Comparison of ENCODE assay signal across 12 mouse cellular contexts in genomic region chr13:106836527-106836879, GRCm38 (mm10).
DNase-seq lines count a peak whose midpoint lies in the region; ATAC-seq and TF ChIP-seq lines count a peak whose summit lies in the region.
"Had no signal": no experiment of that assay in that cellular context is flagged by ENCODE, and none has a peak within 500 bp of the region (broad histone marks: within the 10 kb centered on the region; RNA-seq: fewer than 3 reads in every experiment).

No protein-coding gene starts in this region.

- no peak for TF ChIP-seq POLR2A in thymus, adult 2 months (IDR thresholded peaks at IDR 0.05; ENCODE audit: control insufficient read depth, extremely low read depth, insufficient read depth, low read length, poor library complexity)

- H3K4me2 ChIP-seq in kidney, embryonic 16.5 days (replicated peaks; ENCODE audit: low read depth, low read length), result 0 out of 2 replicates have a peak overlapping the region, but pooled peaks have one; percentile 6
- no peak overlapping the region for H3K4me2 ChIP-seq in forebrain, embryonic 12.5 days
- H3K4me2 ChIP-seq: embryonic facial prominence, embryonic 15.5 days; hindbrain, embryonic 15.5 days had no signal

- H3K27ac ChIP-seq in gastrocnemius, adult 2 months, result peak overlapping the region; percentile 68
- peak overlapping the region; percentile 81 for H3K27ac ChIP-seq in kidney, embryonic 16.5 days (ENCODE audit: low read length)
- H3K27ac ChIP-seq in thymus, adult 2 months (ENCODE audit: control insufficient read depth, insufficient read depth, low read length), result peak overlapping the region; percentile 43
- H3K27ac ChIP-seq in forebrain, embryonic 12.5 days, result no peak overlapping the region
- H3K27ac ChIP-seq: embryonic facial prominence, embryonic 15.5 days; hindbrain, embryonic 15.5 days; neural tube, embryonic 13.5 days had no signal

- no peak for DNase-seq in gastrocnemius, adult 2 months
- DNase-seq in gastrocnemius, postnatal 14 days, result no peak
- DNase-seq in kidney, adult 8-10 months, result no peak
- DNase-seq in thymus, adult 2 months, result no peak
- DNase-seq in thymus, postnatal 25 days, result no peak
- DNase-seq: cerebellum, adult 2 months had no signal

- no peak for ATAC-seq in kidney, embryonic 16.5 days (ENCODE audit: low FRiP score, low TSS enrichment)
- peak; percentile 32 for ATAC-seq in megakaryocyte progenitor cell, adult 5-6 weeks (replicated peaks; ENCODE audit: poor library complexity)
- ATAC-seq in forebrain, embryonic 12.5 days (ENCODE audit: low FRiP score), result no peak

- no peak for TF ChIP-seq CTCF in gastrocnemius, adult 2 months (IDR thresholded peaks at IDR 0.05)
- no peak for TF ChIP-seq CTCF in thymus, adult 2 months (IDR thresholded peaks at IDR 0.05; ENCODE audit: borderline replicate concordance, control insufficient read depth, extremely low read depth, insufficient read depth, low read length, poor library complexity)

- H3K27me3 ChIP-seq in kidney, embryonic 16.5 days (ENCODE audit: insufficient read depth, low read length), result no peaks in the 10 kb centered on the region
- H3K27me3 ChIP-seq in thymus, adult 2 months (ENCODE audit: control insufficient read depth, insufficient read depth, low read length), result no peaks in the 10 kb centered on the region
- H3K27me3 ChIP-seq in forebrain, embryonic 12.5 days, result no peaks in the 10 kb centered on the region
- H3K27me3 ChIP-seq: embryonic facial prominence, embryonic 15.5 days; hindbrain, embryonic 15.5 days; neural tube, embryonic 13.5 days had no signal

- peak overlapping the region; percentile 57 for H3K4me3 ChIP-seq in gastrocnemius, adult 2 months
- no peak overlapping the region for H3K4me3 ChIP-seq in kidney, embryonic 16.5 days (ENCODE audit: low read length)
- H3K4me3 ChIP-seq in thymus, adult 2 months (ENCODE audit: control insufficient read depth, insufficient read depth, low read length), result no peak overlapping the region
- no peak overlapping the region for H3K4me3 ChIP-seq in forebrain, embryonic 12.5 days (replicated peaks)
- H3K4me3 ChIP-seq: embryonic facial prominence, embryonic 15.5 days; hindbrain, embryonic 15.5 days; neural tube, embryonic 13.5 days had no signal

- H3K36me3 ChIP-seq in kidney, embryonic 16.5 days (ENCODE audit: insufficient read depth, low read length), result peaks cover 13% of the 10 kb centered on the region
- no peaks in the 10 kb centered on the region for H3K36me3 ChIP-seq in thymus, adult 2 months (ENCODE audit: control insufficient read depth, insufficient read depth, low read length)
- H3K36me3 ChIP-seq in forebrain, embryonic 12.5 days (replicated peaks), result peaks cover 8% of the 10 kb centered on the region
- H3K36me3 ChIP-seq: embryonic facial prominence, embryonic 15.5 days had no signal

- H3K4me1 ChIP-seq in kidney, embryonic 16.5 days (ENCODE audit: insufficient read depth, low read length), result peaks cover 3% of the 10 kb centered on the region; the same call in 1 of the 2 replicates
- peaks cover 2% of the 10 kb centered on the region; the same call in 1 of the 2 replicates for H3K4me1 ChIP-seq in thymus, adult 2 months (replicated peaks; ENCODE audit: control insufficient read depth, insufficient read depth, low read length)
- no peaks in the 10 kb centered on the region for H3K4me1 ChIP-seq in forebrain, embryonic 12.5 days
- H3K4me1 ChIP-seq: embryonic facial prominence, embryonic 15.5 days; hindbrain, embryonic 15.5 days; neural tube, embryonic 13.5 days had no signal

- H3K9ac ChIP-seq in kidney, embryonic 16.5 days (replicated peaks; ENCODE audit: low read length), result no peak overlapping the region
- H3K9ac ChIP-seq in forebrain, embryonic 12.5 days, result no peak overlapping the region
- H3K9ac ChIP-seq: embryonic facial prominence, embryonic 15.5 days; hindbrain, embryonic 15.5 days; neural tube, embryonic 13.5 days had no signal

- intact Hi-C loops in gastrocnemius, adult 2 months (cut with DNase I), result no loop called here
- intact Hi-C loops in gastrocnemius, postnatal 14 days (cut with DNase I; ENCODE audit: low total_unique reads), result no loop called here

- WGBS in kidney, embryonic 16.5 days, result 75% methylated on average over 5 of the region's 5 CpGs
- WGBS in thymus, adult 2 months, result 44% methylated on average over 5 of the region's 5 CpGs
- WGBS in forebrain, embryonic 12.5 days, result 95% methylated on average over 5 of the region's 5 CpGs

- no peaks in the 10 kb centered on the region for H3K9me3 ChIP-seq in kidney, embryonic 16.5 days (ENCODE audit: low read length)
- H3K9me3 ChIP-seq in forebrain, embryonic 12.5 days, result no peaks in the 10 kb centered on the region
- H3K9me3 ChIP-seq: embryonic facial prominence, embryonic 15.5 days; hindbrain, embryonic 15.5 days; neural tube, embryonic 13.5 days had no signal
